Mouse (Mus musculus) olfactory bulb, adult 2 months (tissue): ENCODE measurements around the gene Tmed6. TPM values are rescaled to one million over a fixed set of nuclear protein-coding genes. Genes with fewer than 3 reads are reported as not detected.

Source experiments
- H3K27ac ChIP-seq: fragments of 200-500 bp; 2 replicates; pipeline ENCODE4 v1.5.1; 2012; ENCODE audit warnings: low read depth, low read length; ENCODE audit not compliant: insufficient read depth
- H3K4me1 ChIP-seq: fragments of 200-500 bp; 2 replicates; pipeline ENCODE4 v1.6.1; 2012; ENCODE audit warnings: low read length; ENCODE audit not compliant: control insufficient read depth, insufficient read depth
- H3K4me3 ChIP-seq: fragments of 200-500 bp; 2 replicates; pipeline ENCODE4 v1.5.1; 2012; ENCODE audit warnings: mild to moderate bottlenecking, low read depth, low read length, moderate library complexity; ENCODE audit not compliant: insufficient read depth
- CTCF ChIP-seq: fragments of 200-500 bp; IDR thresholded peaks from 2 replicates; pipeline ENCODE4 v1.5.1; 2012; ENCODE audit warnings: low read depth, mild to moderate bottlenecking, low read length, moderate library complexity; ENCODE audit not compliant: insufficient read depth
- POLR2A ChIP-seq: fragments of 200-500 bp; IDR thresholded peaks from 2 replicates; pipeline ENCODE4 v1.6.1; 2012; ENCODE audit warnings: mild to moderate bottlenecking, low read depth, low read length, moderate library complexity; ENCODE audit not compliant: insufficient read depth
- WGBS: fragments of 180-500 bp; shearing (Covaris S2); methylation state at CpG from one replicate; pipeline ENCODE4 v1.1.7; 2018; 5-methylcytosine and 5-hydroxymethylcytosine counted together
- polyA plus RNA-seq: library from polyadenylated mRNA; stranded (reverse); fragments of >200 nt; gene quantifications from 2 replicates; pipeline ENCODE4 v1.2.4, GENCODE M21; 2012; ENCODE audit warnings: low replicate concordance; ENCODE audit not compliant: missing spikeins, insufficient read depth, insufficient read length

Tmed6 gene
- polyA plus RNA-seq, 1 experiment = not detected

DNA sequence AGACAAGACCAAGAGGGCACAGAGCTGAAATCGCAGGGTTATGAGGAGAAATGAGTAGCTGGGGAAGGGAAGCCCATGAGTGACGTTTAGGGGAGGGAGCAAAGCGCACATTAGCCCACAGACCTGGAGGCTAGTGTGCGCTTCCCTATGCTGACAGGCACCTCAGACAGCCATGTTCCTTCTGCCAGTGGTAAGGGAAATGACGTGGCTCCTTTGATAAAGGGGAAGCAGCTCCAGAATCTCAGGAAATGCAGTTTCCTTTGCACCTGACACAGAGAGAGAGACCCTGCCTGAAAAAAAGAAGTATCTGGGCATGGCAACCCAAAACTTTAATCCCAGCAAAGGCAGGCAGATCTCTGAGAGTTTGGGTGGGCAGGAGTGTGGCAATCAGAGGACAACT is 35.4 kb downstream of the Tmed6 start:
- 73% methylated on average over 5 of the region's 5 CpGs for WGBS
- Histone ChIP-seq H3K27ac (no peak overlapping the region), H3K4me3 (no peak overlapping the region), H3K4me1 (peaks cover 5% of the 10 kb centered on the region)
- TF ChIP-seq POLR2A (no peak), CTCF (no peak)

- 82% methylated on average over 3 of the region's 3 CpGs for WGBS
- no peak overlapping the region for H3K27ac ChIP-seq
- no peak overlapping the region for H3K4me3 ChIP-seq
- no peak for TF ChIP-seq CTCF
- TF ChIP-seq POLR2A = no peak
- peaks cover 5% of the 10 kb centered on the region for H3K4me1 ChIP-seq
These were observed 36.1 kb downstream of the Tmed6 start for GRCm38 (mm10) chr8:107029310-107029709.

- no peaks in the 10 kb centered on the region for H3K4me1 ChIP-seq
- 92% methylated on average over 8 of the region's 8 CpGs for WGBS
- no peak overlapping the region for H3K4me3 ChIP-seq
- no peak for TF ChIP-seq POLR2A
- TF ChIP-seq CTCF = no peak
- no peak overlapping the region for H3K27ac ChIP-seq
These were observed 42.0 kb downstream of the Tmed6 start for GRCm38 (mm10) chr8:107023479-107023878.

GRCm38 (mm10) chr8:107014915-107015314 is 50.5 kb downstream of the Tmed6 start:
- WGBS = 64% methylated on average over 1 of the region's 1 CpGs
- no peak for TF ChIP-seq POLR2A
- TF ChIP-seq CTCF = no peak
- Histone ChIP-seq H3K4me1 (no peaks in the 10 kb centered on the region), H3K4me3 (no peak overlapping the region), H3K27ac (no peak overlapping the region)

DNA sequence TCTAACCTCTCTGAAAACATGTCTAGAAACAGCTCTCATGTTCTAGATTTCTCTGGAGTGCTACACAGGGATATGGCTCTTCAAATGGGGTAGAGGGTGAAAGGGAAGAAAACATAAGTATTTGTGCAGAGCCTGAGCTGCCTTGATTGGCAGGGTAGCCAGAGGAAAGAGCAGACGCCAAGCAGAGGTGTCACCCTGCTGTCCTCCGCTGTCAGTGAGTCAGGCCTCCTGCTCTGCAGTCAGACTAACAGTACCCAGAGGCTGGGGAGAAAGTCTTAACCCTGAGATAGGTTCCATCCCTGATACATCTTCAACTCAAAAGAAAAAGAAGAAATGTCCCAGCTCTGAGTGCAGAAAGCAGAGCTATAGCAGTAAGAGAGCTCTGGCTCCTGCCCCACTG is 52.8 kb downstream of the Tmed6 start:
- Histone ChIP-seq H3K4me3 (no peak overlapping the region), H3K4me1 (no peaks in the 10 kb centered on the region), H3K27ac (no peak overlapping the region)
- WGBS = 78% methylated on average over 2 of the region's 2 CpGs
- no peak for TF ChIP-seq CTCF
- TF ChIP-seq POLR2A = no peak

Other genes with a start within 250 kb of the Tmed6 start
- not detected in 2 replicates for gene Has3, start 195.4 kb downstream of the Tmed6 start, polyA plus RNA-seq
- not detected in 2 replicates for gene Utp4, start 172.0 kb downstream of the Tmed6 start, polyA plus RNA-seq
- gene Sntb2, start 129.9 kb downstream of the Tmed6 start, polyA plus RNA-seq = not detected in 2 replicates
- gene Vps4a, start 34.4 kb downstream of the Tmed6 start, polyA plus RNA-seq = not detected in 2 replicates
- not detected in 2 replicates for gene Pdf, start 17.0 kb downstream of the Tmed6 start, polyA plus RNA-seq
- gene Cog8, start 9.0 kb downstream of the Tmed6 start, polyA plus RNA-seq = not detected in 2 replicates
- not detected in 2 replicates for gene Nip7, start 8.8 kb downstream of the Tmed6 start, polyA plus RNA-seq
- not detected in 2 replicates for gene Terf2, start 30.9 kb upstream of the Tmed6 start, polyA plus RNA-seq
- 106 TPM in 1 of 2 replicates, not detected in the other for gene Cyb5b, start 85.0 kb upstream of the Tmed6 start, polyA plus RNA-seq
- gene Nfat5, start 227.8 kb upstream of the Tmed6 start, polyA plus RNA-seq = 64.6 and 239 TPM in 2 replicates